8 mouse cellular contexts compared by ENCODE assay signal in genomic region chr11:69122336-69122951, GRCm38 (mm10). TPM values are rescaled to one million over a fixed set of nuclear protein-coding genes. Genes with fewer than 3 reads are reported as not detected.
DNase-seq lines count a peak whose midpoint lies in the region; ATAC-seq and TF ChIP-seq lines count a peak whose summit lies in the region.

Gene 9130213A22Rik, minus strand, starts transcription at chr11:69122589.

- peak within 1 kb of the TSS; percentile 92 for H3K4me2 ChIP-seq in hindbrain, embryonic 16.5 days (ENCODE audit: low read length)

- POLR2A ChIA-PET in Patski (lab: Charles Lee), result interaction anchor here (0.6 to 3.5 kb wide), 12 partner anchors 12 to 82 kb away, joined by 3 to 20 read pairs (median 5); partner anchors contain the start of gene Per1

- no peak for DNase-seq in Patski (ENCODE audit: low read depth, low spot score)
- peak; percentile 89 for DNase-seq in cerebellum, postnatal 14 days
- DNase-seq in gastrocnemius, adult 18-20 months (ENCODE audit: low spot score), result peak; percentile 90
- DNase-seq in left cerebral cortex, postnatal 10 days (ENCODE audit: extremely low spot score in 1 of 2, low spot score in 2 of 2), result peak; percentile 84 to 95
- peak; percentile 90 for DNase-seq in right cerebral cortex, postnatal 14 days
- DNase-seq in urinary bladder, postnatal 36 days (ENCODE audit: low spot score in 2 of 2), result peak; percentile 81 to 85

- peak within 1 kb of the TSS; percentile 88 for H3K4me3 ChIP-seq in hindbrain, embryonic 16.5 days (ENCODE audit: low read length)
- H3K4me3 ChIP-seq in megakaryocyte, embryonic 14.5 days (replicated peaks), result peak within 1 kb of the TSS; percentile 99

- ATAC-seq in Patski, result peak; percentile 49
- ATAC-seq in hindbrain, embryonic 16.5 days, result peak; percentile 70

- H3K27ac ChIP-seq in hindbrain, embryonic 16.5 days (ENCODE audit: low read depth, low read length), result peak within 1 kb of the TSS; percentile 79

- TF ChIP-seq CTCF in Patski (IDR thresholded peaks at IDR 0.05), result no peak

- H3K27me3 ChIP-seq in Patski, result no peaks in the 10 kb centered on the region
- H3K27me3 ChIP-seq in hindbrain, embryonic 16.5 days (replicated peaks; ENCODE audit: control insufficient read depth, insufficient read depth, low read length), result no peaks in the 10 kb centered on the region
- H3K27me3 ChIP-seq in megakaryocyte, embryonic 14.5 days (replicated peaks), result peaks cover 14% of the 10 kb centered on the region

- peak within 1 kb of the TSS; percentile 84 for H3K9ac ChIP-seq in hindbrain, embryonic 16.5 days (ENCODE audit: low read depth, low read length)

- H3K4me1 ChIP-seq in hindbrain, embryonic 16.5 days (ENCODE audit: control insufficient read depth, insufficient read depth, low read depth, low read length), result peaks cover 14% of the 10 kb centered on the region
- peaks cover 61% of the 10 kb centered on the region for H3K4me1 ChIP-seq in megakaryocyte, embryonic 14.5 days

- CTCF ChIA-PET in Patski (lab: Charles Lee), result interaction anchor here (0.7 to 6.2 kb wide), 15 partner anchors 9 to 82 kb away, joined by 3 to 78 read pairs (median 4); partner anchors contain the start of genes Per1 and Tmem107

- intact Hi-C loops in left cerebral cortex, postnatal 10 days (cut with DNase I), result no loop called here

- no peaks in the 10 kb centered on the region for H3K9me3 ChIP-seq in hindbrain, embryonic 16.5 days (ENCODE audit: control insufficient read depth, low read length)
- no peaks in the 10 kb centered on the region for H3K9me3 ChIP-seq in megakaryocyte, embryonic 14.5 days

- under 1% methylated on average over 44 of the region's 66 CpGs for WGBS in hindbrain, embryonic 16.5 days

- no peaks in the 10 kb centered on the region for H3K36me3 ChIP-seq in hindbrain, embryonic 16.5 days (ENCODE audit: control insufficient read depth, insufficient read depth, low read length)
- no peaks in the 10 kb centered on the region for H3K36me3 ChIP-seq in megakaryocyte, embryonic 14.5 days (replicated peaks; ENCODE audit: low read length)

- in situ Hi-C loops in Patski (cut with MboI; ENCODE audit: low pct_unique_long_range_greater_than_20kb), result loop anchor here (5.0 kb wide), 1 partner anchor 55 kb away; no protein-coding TSS in a partner anchor

RNA-seq across cellular contexts. Expression of gene 9130213A22Rik, which starts in this region (rescaled TPM):
- polyA plus RNA-seq in Patski (2021), result 0.96 TPM
- total RNA-seq in gastrocnemius, adult 18-20 months (2021), result not detected
- polyA plus RNA-seq in hindbrain, embryonic 16.5 days (2015; fragmentation: Nextera tagmentation; extraction: Ambion mirVana), result 0.94 and 1.2 TPM in 2 replicates
- under 1 TPM; 0.51 to 0.64 TPM for total RNA-seq in left cerebral cortex, postnatal 10 days (2021)
- polyA plus RNA-seq in megakaryocyte, embryonic 14.5 days (2012; ENCODE audit: insufficient read depth, low replicate concordance), result 1.3 and 13.9 TPM in 2 replicates

Comparison
In these comparisons a context has a peak if more than half of its experiments do, and no peak if none do; other contexts are left out.
1. Peak in ATAC-seq in Patski; RNA of the gene not detected or under 1 TPM.
2. Peak in DNase-seq in gastrocnemius, adult 18-20 months; RNA of the gene not detected or under 1 TPM.
3. Peak in DNase-seq in left cerebral cortex, postnatal 10 days; RNA of the gene not detected or under 1 TPM.